Mouse (Mus musculus) liver, embryonic 13.5 days (tissue): ENCODE measurements at regions not wholly inside any gene's neighbourhood (a gene's known extent, or its start where the extent isn't known, plus 50 kb on each side); places are given as distances from the start of the nearest gene placed in this dataset.

Source experiments
- ATAC-seq: fragments of 200-750 bp; cut with Nextera tagmentation; 2 replicates; pipeline ENCODE4 v1.8.0; 2017; ENCODE audit warnings: low read depth, mild to moderate bottlenecking, moderate number of reproducible peaks, moderate library complexity
- DNase-seq: peaks from one replicate; pipeline ENCODE4 v3.0.0; 2022
- H3K27ac ChIP-seq: fragments of 300-500 bp; sonication (generic); 2 replicates; pipeline ENCODE4 v1.5.1; 2015; ENCODE audit warnings: moderate library complexity, mild to moderate bottlenecking, inconsistent platforms
- H3K27me3 ChIP-seq: fragments of 300-500 bp; sonication (generic); 2 replicates; pipeline ENCODE4 v1.6.1; 2015; ENCODE audit warnings: mild to moderate bottlenecking, inconsistent platforms
- H3K36me3 ChIP-seq: fragments of 300-500 bp; sonication (generic); 2 replicates; pipeline ENCODE4 v1.6.1; 2015; ENCODE audit warnings: mild to moderate bottlenecking, inconsistent platforms
- H3K4me1 ChIP-seq: fragments of 300-500 bp; sonication (generic); replicated peaks from 2 replicates; pipeline ENCODE4 v1.6.1; 2015; ENCODE audit warnings: inconsistent platforms
- H3K4me2 ChIP-seq: fragments of 300-500 bp; sonication (generic); 2 replicates; pipeline ENCODE4 v1.6.1; 2015; ENCODE audit warnings: inconsistent platforms, mild to moderate bottlenecking, moderate library complexity
- H3K4me3 ChIP-seq: fragments of 300-500 bp; sonication (generic); replicated peaks from 2 replicates; pipeline ENCODE4 v1.5.1; 2015; ENCODE audit warnings: mild to moderate bottlenecking, inconsistent platforms
- H3K9ac ChIP-seq: fragments of 300-500 bp; sonication (generic); 2 replicates; pipeline ENCODE4 v1.6.1; 2015; ENCODE audit warnings: mild to moderate bottlenecking, inconsistent platforms
- H3K9me3 ChIP-seq: fragments of 300-500 bp; sonication (generic); replicated peaks from 2 replicates; pipeline ENCODE4 v1.6.1; 2016; ENCODE audit warnings: inconsistent platforms
- WGBS: fragments of 180-500 bp; shearing (Covaris S2); methylation state at CpG from one replicate; pipeline ENCODE4 v1.1.7; 2015; ENCODE audit not compliant: insufficient replicate concordance; 5-methylcytosine and 5-hydroxymethylcytosine counted together

GRCm38 (mm10) chr13:31423599-31423998, 132.3 kb upstream of the Foxq1 start:
- H3K4me1 ChIP-seq: no peaks in the 10 kb centered on the region
- DNase-seq: no peak
- H3K27ac ChIP-seq: no peak overlapping the region
- H3K9ac ChIP-seq: no peak overlapping the region
- 72% methylated on average over 3 of the region's 3 CpGs for WGBS
- no peaks in the 10 kb centered on the region for H3K36me3 ChIP-seq
- no peak overlapping the region for H3K4me2 ChIP-seq
- no peak for ATAC-seq
- no peak overlapping the region for H3K4me3 ChIP-seq
- no peaks in the 10 kb centered on the region for H3K9me3 ChIP-seq
- no peaks in the 10 kb centered on the region for H3K27me3 ChIP-seq

GRCm38 (mm10) chr13:31425825-31426500, 130.0 kb upstream of the Foxq1 start:
- Histone ChIP-seq H3K9me3 (no peaks in the 10 kb centered on the region), H3K4me2 (no peak overlapping the region), H3K4me3 (no peak overlapping the region), H3K4me1 (no peaks in the 10 kb centered on the region), H3K27ac (no peak overlapping the region), H3K27me3 (no peaks in the 10 kb centered on the region), H3K36me3 (no peaks in the 10 kb centered on the region), H3K9ac (no peak overlapping the region)
- ATAC-seq: no peak
- 47% methylated on average over 7 of the region's 7 CpGs for WGBS
- DNase-seq: no peak

DNA sequence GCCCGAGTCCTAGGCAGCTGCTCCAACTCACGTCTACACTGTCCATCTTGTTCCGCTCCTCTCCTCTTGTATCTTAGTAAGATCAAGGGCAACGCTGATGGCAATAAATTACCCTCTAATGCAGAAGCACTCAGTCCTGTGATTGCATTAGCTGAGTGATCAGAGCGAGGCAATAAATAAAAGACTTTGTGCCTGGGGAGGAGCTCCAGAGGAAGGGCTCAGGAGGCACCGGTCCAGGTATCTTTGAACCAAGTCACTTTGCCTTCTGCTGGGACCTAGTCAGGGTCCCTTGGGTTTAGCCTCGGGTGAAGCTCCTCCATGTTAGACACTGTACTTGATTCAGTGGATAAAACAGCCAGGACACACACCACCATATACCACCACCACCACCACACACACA, 119.5 kb upstream of the Foxq1 start:
- no peaks in the 10 kb centered on the region for H3K9me3 ChIP-seq
- H3K27ac ChIP-seq: no peak overlapping the region
- H3K4me3 ChIP-seq: no peak overlapping the region
- no peaks in the 10 kb centered on the region for H3K36me3 ChIP-seq
- H3K4me1 ChIP-seq: no peaks in the 10 kb centered on the region
- DNase-seq: no peak
- no peak overlapping the region for H3K9ac ChIP-seq
- no peak for ATAC-seq
- no peaks in the 10 kb centered on the region for H3K27me3 ChIP-seq
- WGBS: 71% methylated on average over 7 of the region's 7 CpGs
- no peak overlapping the region for H3K4me2 ChIP-seq

DNA sequence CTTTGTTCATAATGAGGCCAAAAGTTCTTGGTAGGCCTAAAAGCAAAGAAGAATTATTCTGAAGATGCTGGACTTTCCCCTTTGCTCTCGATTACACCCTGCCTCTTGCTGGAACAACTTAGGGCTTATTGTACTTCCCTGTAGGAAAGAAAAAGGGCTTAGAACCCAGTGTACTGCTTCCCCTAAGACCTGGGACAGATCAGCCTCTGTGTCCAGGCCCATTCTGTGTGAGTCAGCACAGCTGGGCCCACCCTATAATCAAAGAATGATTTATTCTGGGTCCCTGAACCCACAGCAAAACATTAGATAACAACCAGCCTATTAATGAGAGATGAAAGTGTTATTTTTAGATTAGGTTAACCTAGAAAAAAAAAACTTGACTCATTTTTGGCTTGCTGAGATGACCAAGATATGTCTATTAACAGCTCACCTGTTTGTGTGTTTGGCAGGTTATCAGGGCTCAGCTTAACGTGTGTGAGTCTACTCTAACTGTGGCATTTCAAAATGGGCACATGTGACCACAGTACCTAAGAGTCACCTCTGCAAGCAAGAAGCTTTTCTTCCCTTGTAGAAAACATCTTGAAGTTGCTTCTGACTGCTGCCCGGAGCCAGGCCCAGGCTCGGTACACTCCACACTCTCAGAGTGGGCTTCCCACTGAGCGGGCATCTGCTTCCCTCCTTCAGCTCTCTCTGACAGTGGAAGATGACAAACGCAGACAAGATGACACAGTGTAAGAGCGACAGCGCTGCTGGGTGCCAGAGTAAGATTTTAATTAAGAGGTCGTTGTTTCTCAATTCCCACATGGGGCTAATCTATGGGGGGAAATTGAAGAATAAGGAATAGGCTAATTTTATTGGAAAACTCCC, 115.9 kb upstream of the Foxq1 start:
- Histone ChIP-seq H3K36me3 (no peaks in the 10 kb centered on the region), H3K27me3 (no peaks in the 10 kb centered on the region), H3K4me3 (no peak overlapping the region), H3K27ac (no peak overlapping the region), H3K9ac (no peak overlapping the region), H3K4me2 (no peak overlapping the region), H3K4me1 (no peaks in the 10 kb centered on the region), H3K9me3 (no peaks in the 10 kb centered on the region)
- no peak for ATAC-seq
- 65% methylated on average over 9 of the region's 9 CpGs for WGBS
- DNase-seq: no peak

DNA sequence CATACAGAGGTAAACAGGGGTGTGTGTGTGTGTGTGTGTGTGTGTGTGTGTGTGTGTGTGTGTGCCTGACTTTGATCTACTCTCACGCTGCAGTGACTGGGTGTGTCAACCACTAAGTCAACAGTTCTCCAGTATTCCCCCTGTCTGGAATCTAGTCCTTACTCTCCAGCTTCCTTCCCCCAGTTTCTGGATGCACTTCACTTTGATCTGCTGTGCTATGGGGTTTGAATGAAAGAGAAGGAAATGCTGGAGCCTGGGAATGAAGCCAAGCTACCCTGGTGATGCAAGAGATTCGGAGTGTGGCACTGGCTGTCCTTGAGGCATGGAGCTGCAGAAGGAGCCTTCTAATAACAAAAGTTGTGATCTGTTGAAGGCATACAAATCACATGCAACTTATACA, 97.1 kb upstream of the Foxq1 start:
- Histone ChIP-seq H3K4me3 (no peak overlapping the region), H3K36me3 (no peaks in the 10 kb centered on the region), H3K4me2 (no peak overlapping the region), H3K27me3 (no peaks in the 10 kb centered on the region), H3K9ac (no peak overlapping the region), H3K27ac (no peak overlapping the region), H3K4me1 (no peaks in the 10 kb centered on the region), H3K9me3 (no peaks in the 10 kb centered on the region)
- WGBS: 68% methylated on average over 2 of the region's 2 CpGs
- ATAC-seq (no peak), DNase-seq (no peak)

GRCm38 (mm10) chr13:31465141-31465540, 90.8 kb upstream of the Foxq1 start:
- H3K4me3 ChIP-seq: no peak overlapping the region
- no peaks in the 10 kb centered on the region for H3K4me1 ChIP-seq
- H3K9ac ChIP-seq: no peak overlapping the region
- no peak overlapping the region for H3K27ac ChIP-seq
- DNase-seq (no peak), ATAC-seq (no peak)
- no peaks in the 10 kb centered on the region for H3K27me3 ChIP-seq
- H3K4me2 ChIP-seq: no peak overlapping the region
- H3K36me3 ChIP-seq: no peaks in the 10 kb centered on the region
- no peaks in the 10 kb centered on the region for H3K9me3 ChIP-seq
- WGBS: 65% methylated on average over 8 of the region's 8 CpGs

DNA sequence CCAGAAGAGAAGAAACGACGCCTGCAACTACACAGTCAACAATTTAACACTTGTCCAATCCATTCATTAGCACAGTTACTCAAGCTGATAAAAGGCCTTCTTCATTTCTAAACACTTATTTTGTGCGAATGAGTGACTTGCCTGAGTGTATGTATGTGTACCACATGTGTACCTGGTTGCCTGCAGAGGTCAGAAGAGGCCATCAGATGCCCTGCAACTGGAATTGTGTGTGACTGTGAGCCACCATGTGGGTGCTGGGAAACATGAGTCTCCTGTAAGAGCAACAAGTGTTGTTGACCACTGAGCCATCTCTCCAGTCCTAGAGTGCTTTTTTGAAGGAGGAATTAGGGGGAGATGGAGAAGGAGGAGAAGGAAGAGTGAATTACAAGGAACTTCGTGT, 90.2 kb upstream of the Foxq1 start:
- WGBS: 49% methylated on average over 4 of the region's 4 CpGs
- Histone ChIP-seq H3K4me3 (no peak overlapping the region), H3K4me2 (no peak overlapping the region), H3K9me3 (no peaks in the 10 kb centered on the region), H3K36me3 (no peaks in the 10 kb centered on the region), H3K4me1 (no peaks in the 10 kb centered on the region), H3K27me3 (no peaks in the 10 kb centered on the region), H3K9ac (no peak overlapping the region), H3K27ac (no peak overlapping the region)
- DNase-seq (no peak), ATAC-seq (no peak)

DNA sequence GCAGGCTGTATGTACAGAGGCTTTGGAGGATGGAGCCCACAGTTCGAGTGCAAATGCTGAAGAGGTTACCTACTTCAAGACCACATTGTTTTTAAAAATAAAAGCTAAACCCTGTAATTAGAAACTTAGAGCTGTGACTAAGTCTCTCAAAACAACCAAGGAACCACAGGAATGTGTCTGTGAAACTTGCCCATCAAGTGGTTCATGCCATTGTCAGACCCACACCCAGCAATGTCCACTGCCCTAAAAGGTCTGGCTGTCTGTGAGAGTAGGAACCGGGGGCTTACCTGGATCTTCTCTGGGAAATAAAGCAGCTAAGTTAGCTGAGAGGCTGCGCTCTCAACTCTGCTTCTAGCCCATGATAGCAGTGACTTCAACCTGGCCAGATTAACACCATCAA, 87.8 kb upstream of the Foxq1 start:
- DNase-seq: no peak
- WGBS: 53% methylated on average over 3 of the region's 3 CpGs
- H3K27ac ChIP-seq: no peak overlapping the region
- no peak for ATAC-seq
- H3K4me3 ChIP-seq: no peak overlapping the region
- H3K36me3 ChIP-seq: no peaks in the 10 kb centered on the region
- no peaks in the 10 kb centered on the region for H3K27me3 ChIP-seq
- no peaks in the 10 kb centered on the region for H3K4me1 ChIP-seq
- H3K9me3 ChIP-seq: no peaks in the 10 kb centered on the region
- no peak overlapping the region for H3K4me2 ChIP-seq
- no peak overlapping the region for H3K9ac ChIP-seq

GRCm38 (mm10) chr13:31468983-31469382, 87.0 kb upstream of the Foxq1 start:
- H3K4me1 ChIP-seq: no peaks in the 10 kb centered on the region
- no peak overlapping the region for H3K4me2 ChIP-seq
- no peak overlapping the region for H3K27ac ChIP-seq
- no peak overlapping the region for H3K9ac ChIP-seq
- DNase-seq: no peak
- H3K4me3 ChIP-seq: no peak overlapping the region
- H3K36me3 ChIP-seq: no peaks in the 10 kb centered on the region
- WGBS: 49% methylated on average over 3 of the region's 3 CpGs
- ATAC-seq: no peak
- no peaks in the 10 kb centered on the region for H3K9me3 ChIP-seq
- no peaks in the 10 kb centered on the region for H3K27me3 ChIP-seq

- Histone ChIP-seq H3K4me3 (no peak overlapping the region), H3K36me3 (no peaks in the 10 kb centered on the region), H3K4me1 (no peaks in the 10 kb centered on the region), H3K4me2 (no peak overlapping the region), H3K9me3 (no peaks in the 10 kb centered on the region), H3K9ac (no peak overlapping the region), H3K27ac (no peak overlapping the region), H3K27me3 (no peaks in the 10 kb centered on the region)
- 64% methylated on average over 5 of the region's 5 CpGs for WGBS
- no peak for ATAC-seq
- no peak for DNase-seq
These were observed 83.6 kb upstream of the Foxq1 start for GRCm38 (mm10) chr13:31472366-31472765.

GRCm38 (mm10) chr13:31472804-31473203, 83.1 kb upstream of the Foxq1 start:
- 44% methylated on average over 4 of the region's 4 CpGs for WGBS
- Histone ChIP-seq H3K9ac (no peak overlapping the region), H3K27me3 (no peaks in the 10 kb centered on the region), H3K27ac (no peak overlapping the region), H3K36me3 (no peaks in the 10 kb centered on the region), H3K4me2 (no peak overlapping the region), H3K9me3 (no peaks in the 10 kb centered on the region), H3K4me3 (no peak overlapping the region), H3K4me1 (no peaks in the 10 kb centered on the region)
- ATAC-seq: no peak
- DNase-seq: no peak

GRCm38 (mm10) chr13:31473275-31473674, 82.7 kb upstream of the Foxq1 start:
- H3K9ac ChIP-seq: no peak overlapping the region
- 40% methylated on average over 1 of the region's 1 CpGs for WGBS
- H3K27me3 ChIP-seq: no peaks in the 10 kb centered on the region
- ATAC-seq (no peak), DNase-seq (no peak)
- H3K4me2 ChIP-seq: no peak overlapping the region
- no peaks in the 10 kb centered on the region for H3K4me1 ChIP-seq
- no peaks in the 10 kb centered on the region for H3K9me3 ChIP-seq
- no peak overlapping the region for H3K4me3 ChIP-seq
- H3K36me3 ChIP-seq: no peaks in the 10 kb centered on the region
- H3K27ac ChIP-seq: no peak overlapping the region
